In genomic region chr9:67270734-67271133, GRCm38 (mm10) we compare ENCODE assay signal across 13 mouse cellular contexts.
A peak's percentile ranks its signal among the peaks of the same experiment; 100 is the strongest.
DNase-seq lines count a peak whose midpoint lies in the region; ATAC-seq and TF ChIP-seq lines count a peak whose summit lies in the region.
"Had no signal": no experiment of that assay in that cellular context is flagged by ENCODE, and none has a peak within 500 bp of the region (broad histone marks: within the 10 kb centered on the region; RNA-seq: fewer than 3 reads in every experiment).

No protein-coding gene starts in this region.

- no peaks in the 10 kb centered on the region for H3K9me3 ChIP-seq in embryonic facial prominence, embryonic 12.5 days
- H3K9me3 ChIP-seq in embryonic facial prominence, embryonic 10.5 days = no peaks in the 10 kb centered on the region
- no peaks in the 10 kb centered on the region for H3K9me3 ChIP-seq in midbrain, postnatal 0 days (ENCODE audit: low read length)
- no peaks in the 10 kb centered on the region for H3K9me3 ChIP-seq in midbrain, embryonic 14.5 days (ENCODE audit: control insufficient read depth, low read length)
- no peaks in the 10 kb centered on the region for H3K9me3 ChIP-seq in stomach, embryonic 16.5 days (replicated peaks; ENCODE audit: control insufficient read depth, low read length)
- H3K9me3 ChIP-seq: forebrain, embryonic 15.5 days had no signal

- no peak overlapping the region for H3K4me2 ChIP-seq in embryonic facial prominence, embryonic 12.5 days (replicated peaks)
- H3K4me2 ChIP-seq in midbrain, postnatal 0 days (ENCODE audit: low read depth, low read length, poor library complexity, severe bottlenecking) = no peak overlapping the region
- no peak overlapping the region for H3K4me2 ChIP-seq in midbrain, embryonic 14.5 days (ENCODE audit: low read length)
- no peak overlapping the region for H3K4me2 ChIP-seq in stomach, embryonic 16.5 days (ENCODE audit: low read depth, low read length)
- H3K4me2 ChIP-seq: forebrain, embryonic 15.5 days had no signal

- no peak overlapping the region for H3K9ac ChIP-seq in embryonic facial prominence, embryonic 12.5 days
- no peak overlapping the region for H3K9ac ChIP-seq in midbrain, postnatal 0 days (replicated peaks; ENCODE audit: low read length, poor library complexity, severe bottlenecking)
- H3K9ac ChIP-seq in midbrain, embryonic 14.5 days (replicated peaks; ENCODE audit: low read length) = no peak overlapping the region
- no peak overlapping the region for H3K9ac ChIP-seq in stomach, embryonic 16.5 days (ENCODE audit: low read length)
- H3K9ac ChIP-seq: forebrain, embryonic 15.5 days had no signal

- no peak for DNase-seq in embryonic facial prominence, embryonic 10.5 days (ENCODE audit: low spot score)
- DNase-seq in kidney, adult 2 months = no peak
- no peak for DNase-seq in kidney, postnatal 14 days
- peak; percentile 16 for DNase-seq in midbrain, postnatal 0 days (ENCODE audit: low spot score)
- no peak for DNase-seq in midbrain, embryonic 14.5 days
- DNase-seq in frontal cortex, postnatal 25 days (ENCODE audit: low spot score in 2 of 2) = no peak
- DNase-seq: adrenal gland, postnatal 36 days; cerebellum, adult 11 months; gastrocnemius, postnatal 25 days; thymus, postnatal 25 days had no signal

- 81% methylated on average over 7 of the region's 7 CpGs for WGBS in embryonic facial prominence, embryonic 12.5 days
- 84% methylated on average over 7 of the region's 7 CpGs for WGBS in embryonic facial prominence, embryonic 10.5 days
- 67% methylated on average over 7 of the region's 7 CpGs for WGBS in kidney, adult 2 months
- 68% methylated on average over 7 of the region's 7 CpGs for WGBS in midbrain, postnatal 0 days
- 86% methylated on average over 7 of the region's 7 CpGs for WGBS in midbrain, embryonic 14.5 days
- 62% methylated on average over 7 of the region's 7 CpGs for WGBS in stomach, embryonic 16.5 days

- 0 out of 2 replicates have a peak, but pooled peaks cover 4% of the 10 kb centered on the region for H3K36me3 ChIP-seq in embryonic facial prominence, embryonic 12.5 days
- H3K36me3 ChIP-seq in embryonic facial prominence, embryonic 10.5 days (replicated peaks) = peaks cover 21% of the 10 kb centered on the region
- no peaks in the 10 kb centered on the region; the same call in 1 of the 2 replicates for H3K36me3 ChIP-seq in kidney, adult 2 months (ENCODE audit: control insufficient read depth, insufficient read depth, low read length)
- H3K36me3 ChIP-seq in midbrain, postnatal 0 days (ENCODE audit: insufficient read depth, low read length) = peaks cover 8% of the 10 kb centered on the region; the same call in 1 of the 2 replicates
- H3K36me3 ChIP-seq in midbrain, embryonic 14.5 days (ENCODE audit: control insufficient read depth, insufficient read depth, low read length) = no peaks in the 10 kb centered on the region
- H3K36me3 ChIP-seq in stomach, embryonic 16.5 days (ENCODE audit: control insufficient read depth, insufficient read depth, low read length) = no peaks in the 10 kb centered on the region
- H3K36me3 ChIP-seq: forebrain, embryonic 15.5 days had no signal

- peak overlapping the region; percentile 72 for H3K27ac ChIP-seq in embryonic facial prominence, embryonic 12.5 days
- no peak overlapping the region; the same call in 1 of the 2 replicates for H3K27ac ChIP-seq in embryonic facial prominence, embryonic 10.5 days (replicated peaks)
- H3K27ac ChIP-seq in kidney, adult 2 months (ENCODE audit: insufficient read depth, low read depth, low read length) = 0 out of 2 replicates have a peak overlapping the region, but pooled peaks have one; percentile 20
- no peak overlapping the region for H3K27ac ChIP-seq in midbrain, postnatal 0 days (ENCODE audit: low read depth, low read length)
- no peak overlapping the region for H3K27ac ChIP-seq in midbrain, embryonic 14.5 days (replicated peaks; ENCODE audit: low read depth, low read length)
- peak overlapping the region; percentile 82 for H3K27ac ChIP-seq in stomach, embryonic 16.5 days (ENCODE audit: low read length)
- H3K27ac ChIP-seq: forebrain, embryonic 15.5 days had no signal

- H3K27me3 ChIP-seq in embryonic facial prominence, embryonic 12.5 days = no peaks in the 10 kb centered on the region
- H3K27me3 ChIP-seq in embryonic facial prominence, embryonic 10.5 days (replicated peaks; ENCODE audit: low read depth, poor library complexity, severe bottlenecking) = no peaks in the 10 kb centered on the region
- no peaks in the 10 kb centered on the region for H3K27me3 ChIP-seq in kidney, adult 2 months (replicated peaks; ENCODE audit: control insufficient read depth, insufficient read depth, low read length)
- H3K27me3 ChIP-seq in midbrain, postnatal 0 days (ENCODE audit: insufficient read depth, low read length) = no peaks in the 10 kb centered on the region
- no peaks in the 10 kb centered on the region for H3K27me3 ChIP-seq in midbrain, embryonic 14.5 days (ENCODE audit: control insufficient read depth, insufficient read depth, low read length)
- no peaks in the 10 kb centered on the region for H3K27me3 ChIP-seq in stomach, embryonic 16.5 days (ENCODE audit: control insufficient read depth, insufficient read depth, low read length)
- H3K27me3 ChIP-seq: forebrain, embryonic 15.5 days had no signal

- no peak overlapping the region for H3K4me3 ChIP-seq in embryonic facial prominence, embryonic 12.5 days
- H3K4me3 ChIP-seq in embryonic facial prominence, embryonic 10.5 days = no peak overlapping the region
- no peak overlapping the region for H3K4me3 ChIP-seq in kidney, adult 2 months (ENCODE audit: insufficient read depth, low read depth, low read length)
- H3K4me3 ChIP-seq in midbrain, postnatal 0 days (ENCODE audit: low read depth, low read length) = no peak overlapping the region
- H3K4me3 ChIP-seq in midbrain, embryonic 14.5 days (replicated peaks; ENCODE audit: low read depth, low read length) = no peak overlapping the region
- no peak overlapping the region for H3K4me3 ChIP-seq in stomach, embryonic 16.5 days (replicated peaks; ENCODE audit: low read length)
- H3K4me3 ChIP-seq: forebrain, embryonic 15.5 days had no signal

- H3K4me1 ChIP-seq in embryonic facial prominence, embryonic 12.5 days = peaks cover 42% of the 10 kb centered on the region
- H3K4me1 ChIP-seq in embryonic facial prominence, embryonic 10.5 days = peaks cover 34% of the 10 kb centered on the region
- no peaks in the 10 kb centered on the region for H3K4me1 ChIP-seq in kidney, adult 2 months (ENCODE audit: control insufficient read depth, insufficient read depth, low read length)
- H3K4me1 ChIP-seq in midbrain, postnatal 0 days (ENCODE audit: insufficient read depth, low read length) = no peaks in the 10 kb centered on the region
- H3K4me1 ChIP-seq in midbrain, embryonic 14.5 days (ENCODE audit: control insufficient read depth, insufficient read depth, low read length) = no peaks in the 10 kb centered on the region
- H3K4me1 ChIP-seq in stomach, embryonic 16.5 days (ENCODE audit: control insufficient read depth, insufficient read depth, low read length) = peaks cover 23% of the 10 kb centered on the region

- TF ChIP-seq CTCF in kidney, adult 2 months (conservative IDR thresholded peaks at IDR 0.05; ENCODE audit: insufficient read depth, insufficient read length, low read depth, low read length) = no peak
- TF ChIP-seq CTCF in midbrain, postnatal 0 days (IDR thresholded peaks at IDR 0.05) = no peak

- TF ChIP-seq POLR2A in kidney, adult 2 months (IDR thresholded peaks at IDR 0.05; ENCODE audit: low read depth, low read length) = no peak

- no peak for ATAC-seq in embryonic facial prominence, embryonic 12.5 days (ENCODE audit: insufficient number of reproducible peaks, insufficient read depth, low FRiP score, low TSS enrichment)
- ATAC-seq in midbrain, postnatal 0 days (ENCODE audit: low FRiP score) = no peak
- ATAC-seq in midbrain, embryonic 14.5 days (ENCODE audit: low FRiP score, low TSS enrichment) = no peak
- no peak for ATAC-seq in stomach, embryonic 16.5 days (ENCODE audit: insufficient read depth, low FRiP score)
- ATAC-seq: forebrain, embryonic 15.5 days had no signal

Comparison
In these comparisons a context has a peak if more than half of its experiments do, and no peak if none do; other contexts are left out.
1. H3K27ac ChIP-seq: peak in embryonic facial prominence, embryonic 12.5 days (single experiment), kidney, adult 2 months (single experiment) and stomach, embryonic 16.5 days (single experiment); none in embryonic facial prominence, embryonic 10.5 days (single experiment), midbrain, postnatal 0 days (single experiment) and midbrain, embryonic 14.5 days (single experiment).